Mouse (Mus musculus): ENCODE results near the gene Arhgef18. TPM values are rescaled to one million over a fixed set of nuclear protein-coding genes. Genes with fewer than 3 reads are reported as not detected.
A peak's percentile ranks its signal among the peaks of the same experiment; 100 is the strongest.

The Arhgef18 gene
- polyA plus RNA-seq, 1 experiment from 2014 or later, result 9.6 TPM

GRCm38 (mm10) chr8:3492901-3493844 lies 100.4 kb downstream of the Arhgef18 start, which contains the start of gene Zfp358:
Zfp358 (plus strand) TSS chr8:3493138.
- H3K9me3 ChIP-seq (ENCODE audit: control insufficient read depth, low read depth, low read length), result no peaks in the 10 kb centered on the region
- H3K4me1 ChIP-seq (ENCODE audit: control insufficient read depth, insufficient read depth, low read length), result peaks cover 5% of the 10 kb centered on the region; the same call in 1 of the 2 replicates
- peak within 1 kb of the TSS; percentile 97 for H3K9ac ChIP-seq (replicated peaks; ENCODE audit: low read depth, low read length)
- H3K27me3 ChIP-seq (ENCODE audit: control insufficient read depth, insufficient read depth, low read length), result no peaks in the 10 kb centered on the region
- peak within 1 kb of the TSS; percentile 88 for H3K27ac ChIP-seq (ENCODE audit: low read length)
- peak; percentile 92 for ATAC-seq (ENCODE audit: insufficient number of reproducible peaks, insufficient read depth, low FRiP score, low read depth)
- WGBS, result under 1% methylated on average over 53 of the region's 64 CpGs
- peak within 1 kb of the TSS; percentile 92 for H3K4me3 ChIP-seq (ENCODE audit: low read depth, low read length)
- peaks cover 25% of the 10 kb centered on the region for H3K36me3 ChIP-seq (ENCODE audit: control insufficient read depth, insufficient read depth, low read length)
- H3K4me2 ChIP-seq (replicated peaks; ENCODE audit: low read depth, low read length), result peak within 1 kb of the TSS; percentile 46

GRCm38 (mm10) chr8:3493845-3494208 lies 101.0 kb downstream of the Arhgef18 start:
- ATAC-seq (ENCODE audit: insufficient number of reproducible peaks, insufficient read depth, low FRiP score, low read depth), result no peak
- H3K4me2 ChIP-seq (replicated peaks; ENCODE audit: low read depth, low read length), result peak overlapping the region; percentile 46

GRCm38 (mm10) chr8:3495578-3496427 lies 103.0 kb downstream of the Arhgef18 start:
- H3K27me3 ChIP-seq (ENCODE audit: control insufficient read depth, insufficient read depth, low read length), result no peaks in the 10 kb centered on the region
- no peak overlapping the region for H3K4me2 ChIP-seq (replicated peaks; ENCODE audit: low read depth, low read length)
- no peak overlapping the region for H3K9ac ChIP-seq (replicated peaks; ENCODE audit: low read depth, low read length)
- H3K9me3 ChIP-seq (ENCODE audit: control insufficient read depth, low read depth, low read length), result no peaks in the 10 kb centered on the region
- 95% methylated on average over 44 of the region's 44 CpGs for WGBS
- H3K4me1 ChIP-seq (ENCODE audit: control insufficient read depth, insufficient read depth, low read length), result peaks cover 12% of the 10 kb centered on the region; the same call in 1 of the 2 replicates
- no peak overlapping the region for H3K27ac ChIP-seq (ENCODE audit: low read length)
- no peak for ATAC-seq (ENCODE audit: insufficient number of reproducible peaks, insufficient read depth, low FRiP score, low read depth)
- peaks cover 25% of the 10 kb centered on the region for H3K36me3 ChIP-seq (ENCODE audit: control insufficient read depth, insufficient read depth, low read length)
- H3K4me3 ChIP-seq (ENCODE audit: low read depth, low read length), result no peak overlapping the region

More at GRCm38 (mm10) chr8:3493845-3494208, 101.0 kb downstream of the Arhgef18 start:
- WGBS, result 22% methylated on average over 6 of the region's 6 CpGs
- no peaks in the 10 kb centered on the region for H3K27me3 ChIP-seq (ENCODE audit: control insufficient read depth, insufficient read depth, low read length)
- peaks cover 25% of the 10 kb centered on the region for H3K36me3 ChIP-seq (ENCODE audit: control insufficient read depth, insufficient read depth, low read length)
- peaks cover 5% of the 10 kb centered on the region; the same call in 1 of the 2 replicates for H3K4me1 ChIP-seq (ENCODE audit: control insufficient read depth, insufficient read depth, low read length)
- H3K4me3 ChIP-seq (ENCODE audit: low read depth, low read length), result peak overlapping the region; percentile 92
- peak overlapping the region; percentile 97 for H3K9ac ChIP-seq (replicated peaks; ENCODE audit: low read depth, low read length)
- no peak overlapping the region; the same call in 1 of the 2 replicates for H3K27ac ChIP-seq (ENCODE audit: low read length)
- H3K9me3 ChIP-seq (ENCODE audit: control insufficient read depth, low read depth, low read length), result no peaks in the 10 kb centered on the region

- WGBS, result 91% methylated on average over 15 of the region's 15 CpGs
- Histone ChIP-seq H3K9me3 (ENCODE audit: control insufficient read depth, low read depth, low read length) (no peaks in the 10 kb centered on the region), H3K4me2 (replicated peaks; ENCODE audit: low read depth, low read length) (no peak overlapping the region), H3K27me3 (ENCODE audit: control insufficient read depth, insufficient read depth, low read length) (no peaks in the 10 kb centered on the region), H3K4me3 (ENCODE audit: low read depth, low read length) (no peak overlapping the region), H3K36me3 (ENCODE audit: control insufficient read depth, insufficient read depth, low read length) (peaks cover 25% of the 10 kb centered on the region), H3K9ac (replicated peaks; ENCODE audit: low read depth, low read length) (no peak overlapping the region), H3K27ac (ENCODE audit: low read length) (no peak overlapping the region), H3K4me1 (ENCODE audit: control insufficient read depth, insufficient read depth, low read length) (peaks cover 18% of the 10 kb centered on the region; the same call in 1 of the 2 replicates)
- ATAC-seq (ENCODE audit: insufficient number of reproducible peaks, insufficient read depth, low FRiP score, low read depth), result no peak
Observed at GRCm38 (mm10) chr8:3496428-3496748, 103.6 kb downstream of the Arhgef18 start.

GRCm38 (mm10) chr8:3498583-3498982 lies 105.8 kb downstream of the Arhgef18 start:
- Histone ChIP-seq H3K27me3 (ENCODE audit: control insufficient read depth, insufficient read depth, low read length) (no peaks in the 10 kb centered on the region), H3K9ac (replicated peaks; ENCODE audit: low read depth, low read length) (no peak overlapping the region), H3K9me3 (ENCODE audit: control insufficient read depth, low read depth, low read length) (no peaks in the 10 kb centered on the region), H3K4me3 (ENCODE audit: low read depth, low read length) (no peak overlapping the region), H3K27ac (ENCODE audit: low read length) (no peak overlapping the region), H3K4me2 (replicated peaks; ENCODE audit: low read depth, low read length) (no peak overlapping the region), H3K4me1 (ENCODE audit: control insufficient read depth, insufficient read depth, low read length) (peaks cover 22% of the 10 kb centered on the region; the same call in 1 of the 2 replicates), H3K36me3 (ENCODE audit: control insufficient read depth, insufficient read depth, low read length) (peaks cover 25% of the 10 kb centered on the region)
- WGBS, result 85% methylated on average over 3 of the region's 3 CpGs
- no peak for ATAC-seq (ENCODE audit: insufficient number of reproducible peaks, insufficient read depth, low FRiP score, low read depth)

- Histone ChIP-seq H3K27me3 (ENCODE audit: control insufficient read depth, insufficient read depth, low read length) (no peaks in the 10 kb centered on the region), H3K9me3 (ENCODE audit: control insufficient read depth, low read depth, low read length) (no peaks in the 10 kb centered on the region), H3K4me1 (ENCODE audit: control insufficient read depth, insufficient read depth, low read length) (0 out of 2 replicates have a peak, but pooled peaks cover 17% of the 10 kb centered on the region), H3K4me2 (replicated peaks; ENCODE audit: low read depth, low read length) (peak overlapping the region; percentile 68), H3K36me3 (ENCODE audit: control insufficient read depth, insufficient read depth, low read length) (peaks cover 22% of the 10 kb centered on the region), H3K9ac (replicated peaks; ENCODE audit: low read depth, low read length) (peak overlapping the region; percentile 73), H3K4me3 (ENCODE audit: low read depth, low read length) (peak overlapping the region; percentile 66), H3K27ac (ENCODE audit: low read length) (peak overlapping the region; percentile 93)
- peak; percentile 2; the same call in 1 of the 2 replicates for ATAC-seq (ENCODE audit: insufficient number of reproducible peaks, insufficient read depth, low FRiP score, low read depth)
- WGBS, result 3% methylated on average over 8 of the region's 8 CpGs
Observed at GRCm38 (mm10) chr8:3499751-3500150, 106.9 kb downstream of the Arhgef18 start.

DNA sequence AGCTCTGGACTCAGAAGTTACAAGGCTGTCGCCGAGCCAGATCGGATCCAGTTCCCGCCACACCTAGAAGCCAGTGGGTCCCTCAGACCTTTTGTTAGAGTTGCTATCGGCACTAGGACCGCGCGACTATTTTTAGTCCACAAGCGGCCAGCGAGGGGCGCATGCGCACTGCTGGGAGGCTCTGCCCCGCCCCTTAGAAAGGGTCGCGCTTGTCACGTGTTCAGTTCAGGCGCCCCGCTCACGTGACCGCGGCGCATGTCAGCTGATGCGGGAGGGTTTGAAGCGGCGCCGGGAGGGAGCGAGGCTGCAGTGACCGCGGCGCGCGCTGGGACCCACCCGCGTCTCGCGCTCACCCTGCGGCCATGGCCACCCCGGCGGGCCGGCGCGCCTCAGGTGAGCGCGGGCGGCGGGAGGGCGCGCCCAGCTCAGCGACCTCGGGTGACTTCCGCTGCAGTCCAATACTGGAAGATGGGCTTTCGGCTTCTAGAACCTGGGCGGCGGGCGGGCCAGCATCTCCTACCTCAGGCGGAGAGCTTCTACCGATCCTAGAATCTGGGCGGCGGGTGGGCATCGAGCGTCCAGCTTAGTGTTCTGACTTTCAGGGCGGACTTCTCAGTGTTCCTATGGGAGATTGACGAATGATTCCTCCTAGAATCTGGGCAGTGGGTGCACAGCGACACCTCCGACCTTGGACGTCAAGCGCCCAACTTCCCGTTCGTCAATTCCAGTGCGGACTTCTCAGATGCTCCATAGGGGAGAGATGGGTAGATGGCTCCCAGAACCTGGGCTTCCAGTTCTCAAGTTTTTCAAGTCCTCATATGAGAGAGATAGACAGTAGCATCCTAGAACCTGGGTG lies 107.7 kb downstream of the Arhgef18 start, which contains the start of gene Mcoln1:
TSS of gene Mcoln1 (plus strand) at position 223 of the 856 bp plus-strand sequence.
- WGBS, result under 1% methylated on average over 70 of the region's 70 CpGs
- Histone ChIP-seq H3K27me3 (ENCODE audit: control insufficient read depth, insufficient read depth, low read length) (no peaks in the 10 kb centered on the region), H3K9me3 (ENCODE audit: control insufficient read depth, low read depth, low read length) (no peaks in the 10 kb centered on the region), H3K4me1 (ENCODE audit: control insufficient read depth, insufficient read depth, low read length) (0 out of 2 replicates have a peak, but pooled peaks cover 17% of the 10 kb centered on the region), H3K36me3 (ENCODE audit: control insufficient read depth, insufficient read depth, low read length) (peaks cover 20% of the 10 kb centered on the region), H3K27ac (ENCODE audit: low read length) (peak within 1 kb of the TSS; percentile 93), H3K4me3 (ENCODE audit: low read depth, low read length) (peak within 1 kb of the TSS; percentile 66), H3K9ac (replicated peaks; ENCODE audit: low read depth, low read length) (peak within 1 kb of the TSS; percentile 73), H3K4me2 (replicated peaks; ENCODE audit: low read depth, low read length) (peak within 1 kb of the TSS; percentile 83)
- peak; percentile 89 for ATAC-seq (ENCODE audit: insufficient number of reproducible peaks, insufficient read depth, low FRiP score, low read depth)

Data from stomach, embryonic 14.5 days (tissue).